Mouse (Mus musculus) lung, postnatal 0 days (tissue): Measurements from ENCODE around the gene Btnl9.

Experiments
- CTCF ChIP-seq: IDR thresholded peaks from 2 replicates; pipeline ENCODE4 v1.5.1; 2016; ENCODE audit warnings: antibody characterized with exemption, mild to moderate bottlenecking
- EP300 ChIP-seq: IDR thresholded peaks from 2 replicates; pipeline ENCODE4 v1.6.1; 2016; ENCODE audit warnings: antibody characterized with exemption, mild to moderate bottlenecking, control low read depth

DNA sequence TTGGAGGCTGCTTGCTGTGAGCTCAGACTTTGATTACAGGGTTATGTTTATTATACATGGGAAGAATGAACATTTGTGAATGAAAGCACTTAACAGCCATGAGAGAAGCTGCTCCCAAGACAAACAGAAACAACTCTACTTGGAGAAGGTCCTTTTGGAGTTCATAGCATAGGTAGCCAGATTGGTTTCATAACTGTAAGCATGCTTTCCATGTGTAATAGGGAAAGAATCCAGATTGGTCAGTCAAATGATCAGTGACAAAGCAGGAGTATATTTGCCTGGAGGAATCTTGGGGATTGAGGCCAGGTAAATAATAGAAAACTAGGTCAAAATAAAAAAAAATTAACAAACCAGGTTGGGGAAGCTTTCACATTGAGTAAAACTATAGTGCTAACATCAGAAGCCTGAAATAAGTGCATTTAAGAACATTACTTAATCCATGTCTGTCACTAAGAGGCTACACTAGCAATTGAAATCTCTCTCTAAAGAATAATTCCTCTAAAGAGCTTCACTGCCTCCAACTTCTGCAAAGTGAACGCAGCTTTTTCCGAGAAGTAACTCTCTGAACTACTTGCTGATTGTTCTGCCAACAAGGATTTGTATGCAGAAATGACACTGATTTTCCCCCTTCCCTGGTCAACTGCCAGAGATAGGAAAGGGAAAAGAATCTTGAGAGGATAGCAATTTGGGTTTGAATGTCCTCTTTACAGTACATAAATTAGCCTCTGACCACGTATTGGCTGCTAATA lies 48.7 kb upstream of the Btnl9 start:
- TF ChIP-seq EP300 (no peak), CTCF (no peak)
